Mouse (Mus musculus): ENCODE results near the gene Acot13. TPM values are rescaled to one million over a fixed set of nuclear protein-coding genes. Genes with fewer than 3 reads are reported as not detected.

Acot13 gene
- total RNA-seq (2021) (100 to 1,000 TPM; 383 to 456 TPM), polyA plus RNA-seq (2012; rRNA removed) (365 and 457 TPM in 2 replicates)
- long read RNA-seq, transcript Acot13-201 (3 exons, 721 nt) = major isoform, 356 of 685 reads
- long read RNA-seq, partial matches to known transcripts = 328 of 685 reads
- long read RNA-seq, other reads (novel, unspliced or antisense) = 1 of 685 reads

DNA sequence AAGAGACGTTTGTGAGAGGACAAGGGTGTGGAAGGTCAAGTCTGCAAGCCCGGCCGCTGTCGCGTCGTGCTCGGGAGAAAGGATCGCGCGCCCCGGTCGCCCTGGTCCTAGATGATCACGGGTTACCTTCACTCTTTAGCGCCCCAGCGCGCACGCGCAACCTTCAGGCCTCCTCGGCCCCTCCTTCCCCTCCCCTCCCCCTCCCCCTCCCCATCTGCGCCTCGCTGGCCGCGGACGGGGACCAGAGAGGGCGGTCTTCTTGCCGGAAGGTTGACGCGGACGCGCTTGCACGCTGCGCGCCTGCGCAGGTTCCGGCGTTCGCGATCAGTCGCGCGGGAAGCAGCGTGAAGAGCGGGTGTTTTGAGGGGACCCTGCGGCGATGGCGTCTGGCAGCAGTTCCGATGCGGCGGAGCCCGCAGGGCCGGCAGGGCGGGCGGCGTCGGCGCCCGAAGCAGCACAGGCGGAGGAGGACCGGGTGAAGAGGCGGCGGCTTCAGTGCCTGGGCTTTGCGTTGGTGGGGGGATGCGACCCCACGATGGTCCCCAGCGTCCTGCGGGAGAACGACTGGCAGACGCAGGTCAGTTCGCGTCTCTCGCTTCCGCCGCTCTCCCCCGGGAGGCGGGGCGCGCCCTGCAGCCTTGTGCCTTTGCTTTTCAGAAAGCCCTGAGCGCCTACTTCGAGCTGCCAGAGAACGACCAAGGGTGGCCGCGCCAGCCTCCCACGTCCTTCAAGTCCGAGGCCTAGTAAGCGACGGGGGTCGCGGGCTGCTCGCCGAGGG lies at the start of gene Acot13, which contains the start of gene Tdp2:
Gene Acot13, minus strand, starts transcription at position 188 of the 778 bp plus-strand sequence.
Gene Tdp2, plus strand, starts transcription at position 327 of the 778 bp plus-strand sequence.
- DNase-seq = peak; percentile 91 to 95
- H3K27ac ChIP-seq = peak within 1 kb of the TSS; percentile 92
- H3K9ac ChIP-seq (ENCODE audit: low read depth, low read length) = peak within 1 kb of the TSS; percentile 87
- whole genome bisulfite sequencing = under 1% methylated on average over 90 of the region's 90 CpGs
- peak within 1 kb of the TSS; percentile 93 for H3K4me3 ChIP-seq
- peaks cover 8% of the 10 kb centered on the region for H3K36me3 ChIP-seq (ENCODE audit: control insufficient read depth, insufficient read depth, low read length)
- H3K79me2 ChIP-seq (replicated peaks; ENCODE audit: control insufficient read depth, insufficient read depth, low read length) = 0 out of 2 replicates have a peak, but pooled peaks cover 2% of the 10 kb centered on the region
- intact Hi-C loops (cut with DNase I) = loop anchor here (1.0 to 2.0 kb wide), 2 partner anchors 30 to 71 kb away; partner anchors contain the start of genes BC005537 and Gmnn
- peaks cover 7% of the 10 kb centered on the region for H3K4me1 ChIP-seq (ENCODE audit: control insufficient read depth, insufficient read depth, low read length)
- TF ChIP-seq POLR2A (IDR thresholded peaks at IDR 0.05; ENCODE audit: insufficient read depth, low read depth, low read length) (peak; percentile 94), EP300 (IDR thresholded peaks at IDR 0.05; ENCODE audit: insufficient read depth, low read depth, low read length) (peak; percentile 59; the same call in 1 of the 2 replicates), CTCF (IDR thresholded peaks at IDR 0.05) (no peak)
- H3K27me3 ChIP-seq (ENCODE audit: control insufficient read depth, insufficient read depth, low read length) = no peaks in the 10 kb centered on the region

DNA sequence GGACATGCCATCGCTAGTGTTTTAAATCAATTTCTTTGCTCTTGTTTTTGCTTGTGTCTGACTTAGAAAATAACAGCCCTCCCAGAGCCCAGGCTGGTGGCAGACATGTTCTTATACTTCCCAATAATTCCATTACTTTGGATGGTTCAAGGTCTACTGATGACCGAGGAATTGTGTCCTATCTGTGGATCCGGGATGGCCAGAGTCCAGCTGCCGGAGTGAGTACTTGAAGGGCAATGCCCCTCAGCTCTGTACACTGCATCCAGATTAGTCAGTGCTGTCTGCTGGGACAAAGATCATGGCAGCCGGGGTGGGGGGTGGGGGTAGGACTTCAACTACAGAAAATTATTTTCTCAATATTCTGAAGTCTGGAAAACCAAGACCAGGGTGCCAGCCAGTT lies 49.4 kb upstream of the Acot13 start:
- Histone ChIP-seq H3K36me3 (ENCODE audit: control insufficient read depth, insufficient read depth, low read length) (no peaks in the 10 kb centered on the region), H3K4me3 (no peak overlapping the region), H3K9ac (ENCODE audit: low read depth, low read length) (no peak overlapping the region), H3K79me2 (replicated peaks; ENCODE audit: control insufficient read depth, insufficient read depth, low read length) (no peaks in the 10 kb centered on the region), H3K27ac (no peak overlapping the region), H3K4me1 (ENCODE audit: control insufficient read depth, insufficient read depth, low read length) (no peaks in the 10 kb centered on the region), H3K27me3 (ENCODE audit: control insufficient read depth, insufficient read depth, low read length) (no peaks in the 10 kb centered on the region)
- no peak for DNase-seq
- TF ChIP-seq CTCF (IDR thresholded peaks at IDR 0.05) (no peak), POLR2A (IDR thresholded peaks at IDR 0.05; ENCODE audit: insufficient read depth, low read depth, low read length) (no peak), EP300 (IDR thresholded peaks at IDR 0.05; ENCODE audit: insufficient read depth, low read depth, low read length) (no peak)
- intact Hi-C loops (cut with DNase I) = loop anchor here (5.0 kb wide), 1 partner anchor 42 kb away; no protein-coding TSS in a partner anchor
- WGBS = 79% methylated on average over 5 of the region's 5 CpGs

DNA sequence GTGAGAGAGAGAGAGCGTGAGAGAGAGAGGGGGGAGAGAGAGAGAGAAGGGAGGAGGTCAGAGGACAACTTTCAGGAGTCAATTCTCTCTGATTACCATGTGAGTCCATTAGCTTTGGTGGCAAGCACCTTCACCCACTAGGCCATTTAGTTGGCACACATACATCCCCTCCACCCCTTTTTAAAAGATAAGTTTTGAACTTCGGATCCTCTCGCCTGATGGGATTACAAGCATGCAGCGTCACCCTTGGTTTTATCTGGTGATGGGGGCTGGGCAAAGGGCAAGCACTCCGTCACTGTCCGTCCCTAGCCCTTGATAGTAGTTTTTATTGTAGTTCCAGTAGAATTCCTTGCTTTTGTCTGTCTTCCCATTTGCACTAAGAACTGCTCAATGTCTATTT lies 48.9 kb upstream of the Acot13 start:
- TF ChIP-seq EP300 (IDR thresholded peaks at IDR 0.05; ENCODE audit: insufficient read depth, low read depth, low read length) (no peak), POLR2A (IDR thresholded peaks at IDR 0.05; ENCODE audit: insufficient read depth, low read depth, low read length) (no peak), CTCF (IDR thresholded peaks at IDR 0.05) (no peak)
- H3K36me3 ChIP-seq (ENCODE audit: control insufficient read depth, insufficient read depth, low read length) = no peaks in the 10 kb centered on the region
- H3K27me3 ChIP-seq (ENCODE audit: control insufficient read depth, insufficient read depth, low read length) = no peaks in the 10 kb centered on the region
- WGBS = 66% methylated on average over 6 of the region's 6 CpGs
- no peak overlapping the region for H3K27ac ChIP-seq
- DNase-seq = no peak
- no peaks in the 10 kb centered on the region for H3K79me2 ChIP-seq (replicated peaks; ENCODE audit: control insufficient read depth, insufficient read depth, low read length)
- no peak overlapping the region for H3K4me3 ChIP-seq
- H3K9ac ChIP-seq (ENCODE audit: low read depth, low read length) = no peak overlapping the region
- H3K4me1 ChIP-seq (ENCODE audit: control insufficient read depth, insufficient read depth, low read length) = no peaks in the 10 kb centered on the region
- intact Hi-C loops (cut with DNase I) = loop anchor here (5.0 kb wide), 1 partner anchor 42 kb away; no protein-coding TSS in a partner anchor

DNA sequence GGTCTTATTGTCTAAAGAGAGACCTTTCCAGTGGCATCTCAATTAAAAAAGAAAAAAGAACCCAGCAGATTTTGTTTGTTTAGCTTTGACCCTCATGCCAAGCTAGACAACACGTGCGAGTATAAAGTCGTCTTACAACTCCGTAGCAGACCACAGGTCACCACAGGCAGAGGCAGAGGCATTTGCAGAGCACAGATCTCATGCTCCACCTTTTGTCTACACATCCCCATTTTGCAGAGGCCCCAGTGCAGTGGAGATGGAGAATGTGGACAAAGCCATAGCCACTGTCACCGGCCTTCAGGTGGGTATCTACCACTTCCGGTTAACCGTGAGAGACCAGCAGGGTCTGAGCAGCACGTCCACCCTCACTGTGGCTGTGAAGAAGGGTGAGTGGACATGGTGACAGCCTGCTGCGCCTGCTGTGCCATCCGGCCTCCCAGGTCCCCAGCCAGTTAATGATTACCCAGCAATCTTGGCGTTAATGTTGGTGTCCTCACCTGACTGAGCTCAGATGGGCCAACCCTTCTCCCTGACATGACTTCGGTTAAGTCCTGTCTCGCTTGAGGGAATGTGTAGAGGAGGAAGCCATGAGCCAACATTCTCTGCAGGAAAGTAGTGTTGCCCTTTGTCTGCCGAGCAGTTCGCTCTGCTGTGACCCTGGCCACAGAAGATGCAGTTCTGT lies 48.2 kb upstream of the Acot13 start:
- no peak for TF ChIP-seq POLR2A (IDR thresholded peaks at IDR 0.05; ENCODE audit: insufficient read depth, low read depth, low read length)
- no peak for TF ChIP-seq CTCF (IDR thresholded peaks at IDR 0.05)
- no peak for TF ChIP-seq EP300 (IDR thresholded peaks at IDR 0.05; ENCODE audit: insufficient read depth, low read depth, low read length)
- intact Hi-C loops (cut with DNase I) = loop anchor here (5.0 kb wide), 1 partner anchor 43 kb away; no protein-coding TSS in a partner anchor
- Histone ChIP-seq H3K36me3 (ENCODE audit: control insufficient read depth, insufficient read depth, low read length) (no peaks in the 10 kb centered on the region), H3K27me3 (ENCODE audit: control insufficient read depth, insufficient read depth, low read length) (no peaks in the 10 kb centered on the region), H3K4me3 (no peak overlapping the region), H3K79me2 (replicated peaks; ENCODE audit: control insufficient read depth, insufficient read depth, low read length) (no peaks in the 10 kb centered on the region), H3K4me1 (ENCODE audit: control insufficient read depth, insufficient read depth, low read length) (no peaks in the 10 kb centered on the region), H3K9ac (ENCODE audit: low read depth, low read length) (no peak overlapping the region), H3K27ac (no peak overlapping the region)
- WGBS = 86% methylated on average over 15 of the region's 15 CpGs
- DNase-seq = no peak

DNA sequence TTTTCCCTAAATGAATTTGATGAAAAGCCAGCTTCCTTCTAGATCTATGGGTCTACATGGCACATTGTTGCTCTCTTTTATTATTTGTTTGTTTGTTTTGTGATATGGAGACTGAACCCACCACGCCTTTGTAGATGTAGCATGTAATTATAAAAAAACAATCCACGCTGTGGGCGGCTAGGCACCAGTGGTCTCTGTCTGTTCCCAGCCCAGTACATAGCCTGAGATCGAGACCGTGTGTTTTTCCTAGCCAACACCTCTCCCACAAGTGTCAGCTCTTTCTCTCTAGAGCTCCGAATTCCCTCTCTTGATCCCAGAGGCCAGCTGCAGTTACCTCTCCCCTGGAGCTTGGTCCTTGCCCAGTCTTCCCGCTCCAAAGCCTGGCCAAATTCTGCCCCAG lies 36.9 kb upstream of the Acot13 start:
- intact Hi-C loops (cut with DNase I) = no loop called here
- Histone ChIP-seq H3K36me3 (ENCODE audit: control insufficient read depth, insufficient read depth, low read length) (no peaks in the 10 kb centered on the region), H3K27ac (no peak overlapping the region), H3K4me1 (ENCODE audit: control insufficient read depth, insufficient read depth, low read length) (no peaks in the 10 kb centered on the region), H3K79me2 (replicated peaks; ENCODE audit: control insufficient read depth, insufficient read depth, low read length) (no peaks in the 10 kb centered on the region), H3K4me3 (no peak overlapping the region), H3K27me3 (ENCODE audit: control insufficient read depth, insufficient read depth, low read length) (no peaks in the 10 kb centered on the region), H3K9ac (ENCODE audit: low read depth, low read length) (no peak overlapping the region)
- WGBS = 86% methylated on average over 7 of the region's 7 CpGs
- TF ChIP-seq EP300 (IDR thresholded peaks at IDR 0.05; ENCODE audit: insufficient read depth, low read depth, low read length) = no peak
- TF ChIP-seq POLR2A (IDR thresholded peaks at IDR 0.05; ENCODE audit: insufficient read depth, low read depth, low read length) = no peak
- no peak for TF ChIP-seq CTCF (IDR thresholded peaks at IDR 0.05)
- DNase-seq = no peak

All from heart, adult 2 months (tissue).